Mouse (Mus musculus): ENCODE data around the gene Sympk. TPM values are rescaled to one million over a fixed set of nuclear protein-coding genes. Genes with fewer than 3 reads are reported as not detected.
A peak's percentile ranks its signal among the peaks of the same experiment; 100 is the strongest.
"Not testable (repeated sequence)": the region's sequence is repeated elsewhere in the genome, so short reads cannot be mapped to it uniquely, and the experiment has no call there.

Sympk gene
- polyA plus RNA-seq, 1 experiment from 2014 or later: 30.1 TPM

GRCm38 (mm10) chr7:19057405-19057804 is 33.2 kb downstream of the Sympk start:
- Histone ChIP-seq H3K4me1 (replicated peaks) (peaks cover 10% of the 10 kb centered on the region), H3K4me2 (no peak overlapping the region), H3K27me3 (no peaks in the 10 kb centered on the region), H3K9ac (no peak overlapping the region), H3K27ac (replicated peaks) (no peak overlapping the region), H3K36me3 (no peaks in the 10 kb centered on the region), H3K9me3 (no peaks in the 10 kb centered on the region), H3K4me3 (no peak overlapping the region)
- ATAC-seq (ENCODE audit: low FRiP score, low read depth): no peak
- WGBS: 92% methylated on average over 10 of the region's 10 CpGs

- no peaks in the 10 kb centered on the region for H3K4me1 ChIP-seq (replicated peaks)
- H3K27ac ChIP-seq (replicated peaks): no peak overlapping the region
- no peaks in the 10 kb centered on the region for H3K9me3 ChIP-seq
- H3K27me3 ChIP-seq: peaks cover 30% of the 10 kb centered on the region
- H3K4me2 ChIP-seq: peak overlapping the region; percentile 45
- WGBS: 58% methylated on average over 13 of the region's 13 CpGs
- H3K4me3 ChIP-seq: peak overlapping the region; percentile 20
- H3K9ac ChIP-seq: no peak overlapping the region
- H3K36me3 ChIP-seq: no peaks in the 10 kb centered on the region
- ATAC-seq (ENCODE audit: low FRiP score, low read depth): no peak
These were observed 41.7 kb downstream of the Sympk start for GRCm38 (mm10) chr7:19065896-19066295.

GRCm38 (mm10) chr7:19067063-19067462 is 42.9 kb downstream of the Sympk start:
- 41% methylated on average over 14 of the region's 14 CpGs for WGBS
- Histone ChIP-seq H3K4me1 (replicated peaks) (no peaks in the 10 kb centered on the region), H3K9me3 (no peaks in the 10 kb centered on the region), H3K4me2 (no peak overlapping the region), H3K27me3 (peaks cover 30% of the 10 kb centered on the region), H3K4me3 (no peak overlapping the region), H3K36me3 (no peaks in the 10 kb centered on the region), H3K27ac (replicated peaks) (no peak overlapping the region), H3K9ac (no peak overlapping the region)
- no peak for ATAC-seq (ENCODE audit: low FRiP score, low read depth)

GRCm38 (mm10) chr7:19067935-19068334 is 43.8 kb downstream of the Sympk start:
- H3K27ac ChIP-seq (replicated peaks): no peak overlapping the region
- WGBS: 62% methylated on average over 14 of the region's 14 CpGs
- ATAC-seq (ENCODE audit: low FRiP score, low read depth): no peak
- H3K4me2 ChIP-seq: no peak overlapping the region
- no peaks in the 10 kb centered on the region for H3K9me3 ChIP-seq
- no peak overlapping the region for H3K4me3 ChIP-seq
- H3K4me1 ChIP-seq (replicated peaks): no peaks in the 10 kb centered on the region
- H3K36me3 ChIP-seq: no peaks in the 10 kb centered on the region
- peaks cover 30% of the 10 kb centered on the region for H3K27me3 ChIP-seq
- no peak overlapping the region for H3K9ac ChIP-seq

GRCm38 (mm10) chr7:19068707-19069106 is 44.5 kb downstream of the Sympk start:
- H3K4me1 ChIP-seq (replicated peaks): no peaks in the 10 kb centered on the region

GRCm38 (mm10) chr7:19069500-19069899 is 45.3 kb downstream of the Sympk start:
- H3K36me3 ChIP-seq: no peaks in the 10 kb centered on the region
- no peak overlapping the region for H3K4me3 ChIP-seq
- peaks cover 26% of the 10 kb centered on the region for H3K27me3 ChIP-seq
- H3K9me3 ChIP-seq: no peaks in the 10 kb centered on the region
- H3K4me1 ChIP-seq (replicated peaks): no peaks in the 10 kb centered on the region
- no peak for ATAC-seq (ENCODE audit: low FRiP score, low read depth)
- H3K4me2 ChIP-seq: no peak overlapping the region
- WGBS: 49% methylated on average over 3 of the region's 3 CpGs
- H3K9ac ChIP-seq: no peak overlapping the region
- no peak overlapping the region for H3K27ac ChIP-seq (replicated peaks)

More at GRCm38 (mm10) chr7:19068707-19069106, 44.5 kb downstream of the Sympk start:
- 9% methylated on average over 2 of the region's 2 CpGs for WGBS
- Histone ChIP-seq H3K4me3 (no peak overlapping the region), H3K4me2 (no peak overlapping the region), H3K9ac (no peak overlapping the region), H3K27me3 (peaks cover 30% of the 10 kb centered on the region), H3K9me3 (no peaks in the 10 kb centered on the region), H3K36me3 (no peaks in the 10 kb centered on the region), H3K27ac (replicated peaks) (no peak overlapping the region)
- no peak for ATAC-seq (ENCODE audit: low FRiP score, low read depth)

GRCm38 (mm10) chr7:19071024-19071423 is 46.8 kb downstream of the Sympk start:
- not testable (repeated sequence) for ATAC-seq (ENCODE audit: low FRiP score, low read depth); H3K9ac ChIP-seq; H3K9me3 ChIP-seq; H3K4me3 ChIP-seq; H3K4me2 ChIP-seq; H3K36me3 ChIP-seq; H3K27ac ChIP-seq (replicated peaks); H3K4me1 ChIP-seq (replicated peaks)
- 55% methylated on average over 3 of the region's 3 CpGs for WGBS
- peaks cover 12% of the 10 kb centered on the region for H3K27me3 ChIP-seq

- no peaks in the 10 kb centered on the region for H3K27me3 ChIP-seq
- no peak for ATAC-seq (ENCODE audit: low FRiP score, low read depth)
- peaks cover 6% of the 10 kb centered on the region for H3K36me3 ChIP-seq
- no peak overlapping the region for H3K4me2 ChIP-seq
- no peak overlapping the region for H3K9ac ChIP-seq
- H3K4me1 ChIP-seq (replicated peaks): peaks cover 22% of the 10 kb centered on the region
- WGBS: 78% methylated on average over 9 of the region's 9 CpGs
- H3K9me3 ChIP-seq: no peaks in the 10 kb centered on the region
- H3K27ac ChIP-seq (replicated peaks): no peak overlapping the region
- H3K4me3 ChIP-seq: no peak overlapping the region
These were observed 49.3 kb downstream of the Sympk start for GRCm38 (mm10) chr7:19073504-19073903.

GRCm38 (mm10) chr7:19074494-19074893 is 50.3 kb downstream of the Sympk start:
- no peak for ATAC-seq (ENCODE audit: low FRiP score, low read depth)
- Histone ChIP-seq H3K4me3 (no peak overlapping the region), H3K9me3 (no peaks in the 10 kb centered on the region), H3K4me2 (no peak overlapping the region), H3K27me3 (no peaks in the 10 kb centered on the region), H3K27ac (replicated peaks) (no peak overlapping the region), H3K4me1 (replicated peaks) (peaks cover 22% of the 10 kb centered on the region), H3K9ac (no peak overlapping the region), H3K36me3 (peaks cover 13% of the 10 kb centered on the region)
- 96% methylated on average over 6 of the region's 6 CpGs for WGBS

- Histone ChIP-seq H3K36me3 (peaks cover 18% of the 10 kb centered on the region), H3K4me1 (replicated peaks) (peaks cover 22% of the 10 kb centered on the region), H3K9me3 (no peaks in the 10 kb centered on the region), H3K9ac (0 out of 2 replicates have a peak overlapping the region, but pooled peaks have one; percentile 21), H3K27me3 (no peaks in the 10 kb centered on the region), H3K27ac (replicated peaks) (peak overlapping the region; percentile 61), H3K4me3 (peak overlapping the region; percentile 84), H3K4me2 (peak overlapping the region; percentile 58)
- WGBS: 63% methylated on average over 5 of the region's 5 CpGs
- 0 out of 2 replicates have a peak, but pooled peaks have one; percentile 6 for ATAC-seq (ENCODE audit: low FRiP score, low read depth)
These were observed 51.1 kb downstream of the Sympk start for GRCm38 (mm10) chr7:19075231-19075630.

- no peaks in the 10 kb centered on the region for H3K9me3 ChIP-seq
- peak within 1 kb of the TSS; percentile 99 for H3K9ac ChIP-seq
- under 1% methylated on average over 73 of the region's 91 CpGs for WGBS
- peak; percentile 99 for ATAC-seq (ENCODE audit: low FRiP score, low read depth)
- no peaks in the 10 kb centered on the region for H3K27me3 ChIP-seq
- H3K4me2 ChIP-seq: peak within 1 kb of the TSS; percentile 82
- H3K27ac ChIP-seq (replicated peaks): peak within 1 kb of the TSS; percentile 75
- H3K4me1 ChIP-seq (replicated peaks): peaks cover 22% of the 10 kb centered on the region
- H3K4me3 ChIP-seq: peak within 1 kb of the TSS; percentile 84
- H3K36me3 ChIP-seq: peaks cover 25% of the 10 kb centered on the region
These were observed 51.8 kb downstream of the Sympk start, which contains the start of gene Dmwd for GRCm38 (mm10) chr7:19075723-19076585. Gene Dmwd, plus strand, starts transcription at chr7:19076227.

- Histone ChIP-seq H3K4me3 (peak overlapping the region; percentile 84), H3K4me2 (peak overlapping the region; percentile 82), H3K4me1 (replicated peaks) (peaks cover 22% of the 10 kb centered on the region), H3K36me3 (peaks cover 32% of the 10 kb centered on the region), H3K27ac (replicated peaks) (peak overlapping the region; percentile 75), H3K9ac (peak overlapping the region; percentile 99), H3K27me3 (no peaks in the 10 kb centered on the region), H3K9me3 (no peaks in the 10 kb centered on the region)
- WGBS: under 1% methylated on average over 22 of the region's 22 CpGs
- no peak for ATAC-seq (ENCODE audit: low FRiP score, low read depth)
These were observed 52.4 kb downstream of the Sympk start for GRCm38 (mm10) chr7:19076586-19076991.
